Mouse (Mus musculus): ENCODE data around the gene Pakap.

DNA sequence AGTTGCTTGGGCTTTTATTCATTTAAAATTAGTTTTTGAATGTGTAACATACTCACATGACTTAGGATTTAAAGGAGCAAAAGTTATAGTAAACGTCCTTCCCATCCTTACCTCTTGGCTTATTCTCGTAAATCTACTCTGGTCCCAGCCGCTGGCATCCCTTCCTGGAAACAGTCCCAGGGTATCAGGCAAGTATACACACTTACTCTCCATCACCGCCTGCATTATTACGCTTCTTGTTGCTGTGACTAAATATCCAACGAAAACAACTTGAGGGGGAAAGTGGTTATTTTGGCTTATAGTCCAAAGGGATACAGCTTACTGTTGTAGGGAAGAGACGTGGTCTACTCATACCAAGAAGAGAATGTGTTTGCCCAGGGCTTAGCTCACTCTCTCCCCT is 20.2 kb upstream of the Pakap start:
- TF ChIP-seq CTCF (IDR thresholded peaks at IDR 0.05; ENCODE audit: low read depth, low read length): no peak
- TF ChIP-seq POLR2A (IDR thresholded peaks at IDR 0.05; ENCODE audit: extremely low read depth, insufficient read depth, low read length): no peak

All from liver, adult 2 months (tissue).